Mouse (Mus musculus): Measurements from ENCODE around the gene Fgf9.

DNA sequence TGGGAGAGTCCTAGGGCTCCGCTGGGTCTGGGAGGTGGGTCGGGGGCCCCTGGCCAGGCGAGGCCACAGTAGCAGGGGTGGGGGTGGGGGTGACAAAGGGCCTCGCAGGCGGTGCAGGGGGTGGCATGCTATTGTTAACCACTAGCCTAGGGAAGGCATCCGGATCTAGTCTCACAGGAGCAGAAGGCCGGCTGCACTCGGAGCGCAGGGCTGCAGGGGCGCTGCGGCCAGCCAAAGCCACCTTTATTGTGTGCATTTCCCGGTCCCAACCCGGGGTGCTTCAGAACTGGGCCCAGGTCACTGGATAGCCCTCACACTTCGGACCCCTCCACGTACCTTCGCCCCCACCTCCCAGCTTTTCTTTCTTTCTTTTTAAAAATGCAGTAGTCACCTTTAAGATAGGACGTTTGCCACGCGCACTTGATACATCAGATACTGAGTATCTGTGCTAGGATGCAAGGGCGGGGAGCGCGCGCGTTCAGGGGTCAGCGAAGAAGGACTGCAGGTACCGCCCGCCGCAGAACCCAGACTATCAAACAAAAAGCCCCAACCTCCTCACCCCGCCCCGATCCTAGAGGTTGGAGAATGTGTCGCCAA is 5.2 kb downstream of the Fgf9 start:
- TF ChIP-seq CTCF (IDR thresholded peaks at IDR 0.05; ENCODE audit: control insufficient read depth, insufficient read depth, low read length) = no peak
- TF ChIP-seq POLR2A (IDR thresholded peaks at IDR 0.05; ENCODE audit: borderline replicate concordance, control insufficient read depth, low read depth, low read length) = no peak
